Mouse (Mus musculus) liver, postnatal 0 days (tissue): ENCODE measurements around the gene Gja3.

Experiments used
- CTCF ChIP-seq: sonication (generic); IDR thresholded peaks from 2 replicates; pipeline ENCODE4 v1.5.1; 2016; ENCODE audit warnings: antibody characterized with exemption, low read depth
- EP300 ChIP-seq: IDR thresholded peaks from 2 replicates; pipeline ENCODE4 v1.6.1; 2016; ENCODE audit warnings: antibody characterized with exemption, low read depth, mild to moderate bottlenecking

DNA sequence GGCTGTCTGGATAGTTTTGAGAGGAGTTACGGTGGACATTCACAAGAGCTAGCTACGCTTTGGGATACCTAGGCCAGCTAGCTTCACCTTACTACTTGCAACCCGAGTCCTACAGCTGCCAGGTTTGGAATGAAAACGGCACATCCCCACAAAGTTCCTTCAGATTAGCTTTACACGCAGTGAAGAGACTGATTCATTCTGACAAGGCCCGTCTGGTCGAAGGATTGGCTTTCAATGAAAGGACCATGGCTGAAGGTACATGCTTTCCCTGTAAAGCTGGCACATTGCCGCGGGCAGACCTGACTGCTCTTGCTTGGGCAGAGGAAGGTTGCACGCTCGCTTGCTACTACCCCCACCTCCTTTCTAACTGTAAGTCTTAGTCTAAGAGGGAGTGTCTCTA lies 47.8 kb upstream of the Gja3 start:
- TF ChIP-seq CTCF (no peak), EP300 (no peak)
